Mouse (Mus musculus) E14TG2a.4 (cell line): ENCODE data around the gene Prox1.

Experiments
- CTCF ChIP-seq: conservative IDR thresholded peaks from 2 replicates; pipeline ENCODE4 v1.5.1; 2014; ENCODE audit warnings: low read length
- POU5F1 ChIP-seq: IDR thresholded peaks from 2 replicates; pipeline ENCODE4 v1.6.1; 2014; ENCODE audit warnings: low read length, borderline replicate concordance

- no peak for TF ChIP-seq CTCF
- no peak for TF ChIP-seq POU5F1
Observed at GRCm38 (mm10) chr1:190155751-190156150, 14.8 kb downstream of the Prox1 start.
